Mouse (Mus musculus): Measurements from ENCODE around the gene Dapl1. TPM values are rescaled to one million over a fixed set of nuclear protein-coding genes. Genes with fewer than 3 reads are reported as not detected.

Dapl1 gene
- polyA plus RNA-seq, 1 experiment: not detected

DNA sequence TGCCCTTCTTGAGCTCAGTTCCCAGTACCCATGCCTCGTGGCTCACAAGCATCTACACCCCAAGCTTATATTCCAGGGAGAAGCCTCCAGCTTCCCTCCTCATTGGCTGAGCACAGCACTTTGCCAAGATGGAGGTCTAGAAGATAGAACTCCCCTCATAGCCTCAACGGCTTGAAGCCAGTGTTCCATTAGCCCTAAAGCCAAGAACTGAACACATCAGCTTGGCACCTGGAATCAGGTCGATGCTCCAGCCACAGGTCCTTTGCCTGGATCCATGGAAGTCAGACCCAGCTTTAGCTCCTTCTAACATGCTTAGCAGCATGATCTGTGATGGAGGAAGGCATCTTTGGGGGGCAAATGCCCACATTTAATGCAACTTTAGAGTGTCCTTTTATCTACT lies 48.5 kb downstream of the Dapl1 start:
- Histone ChIP-seq H3K79me2 (ENCODE audit: control insufficient read depth, insufficient read depth) (no peaks in the 10 kb centered on the region), H3K4me2 (ENCODE audit: low read depth) (no peak overlapping the region), H3K4me3 (no peak overlapping the region), H3K36me3 (ENCODE audit: control insufficient read depth, insufficient read depth) (no peaks in the 10 kb centered on the region), H3K27me3 (ENCODE audit: control insufficient read depth, insufficient read depth, insufficient read length) (no peaks in the 10 kb centered on the region), H3ac (ENCODE audit: control insufficient read depth, insufficient read length) (no peak overlapping the region)
- TF ChIP-seq MYOG (IDR thresholded peaks at IDR 0.05; ENCODE audit: control insufficient read depth in 1 of 3, insufficient read depth in 1 of 3, insufficient read length in 2 of 3, low read depth in 2 of 3): no peak
- TF ChIP-seq E2F4 (IDR thresholded peaks at IDR 0.05; ENCODE audit: insufficient read depth): no peak
- TF ChIP-seq CEBPB (IDR thresholded peaks at IDR 0.05; ENCODE audit: insufficient read depth, poor library complexity, severe bottlenecking): no peak
- TF ChIP-seq TCF12 (IDR thresholded peaks at IDR 0.05; ENCODE audit: insufficient read depth, poor library complexity, severe bottlenecking): no peak
- TF ChIP-seq REST (IDR thresholded peaks at IDR 0.05; ENCODE audit: insufficient read depth, insufficient read length): no peak
- no peak for TF ChIP-seq SRF (IDR thresholded peaks at IDR 0.05; ENCODE audit: control insufficient read depth, insufficient read length, low read depth)
- TF ChIP-seq TCF3 (IDR thresholded peaks at IDR 0.05; ENCODE audit: insufficient read length, low read depth): no peak
- TF ChIP-seq POLR2AphosphoS2 (IDR thresholded peaks at IDR 0.05; ENCODE audit: insufficient read length, low read depth): no peak
- no peak for TF ChIP-seq POLR2A (IDR thresholded peaks at IDR 0.05; ENCODE audit: insufficient read length, low read depth)
- no peak for TF ChIP-seq MAX (IDR thresholded peaks at IDR 0.05; ENCODE audit: low read depth)

DNA sequence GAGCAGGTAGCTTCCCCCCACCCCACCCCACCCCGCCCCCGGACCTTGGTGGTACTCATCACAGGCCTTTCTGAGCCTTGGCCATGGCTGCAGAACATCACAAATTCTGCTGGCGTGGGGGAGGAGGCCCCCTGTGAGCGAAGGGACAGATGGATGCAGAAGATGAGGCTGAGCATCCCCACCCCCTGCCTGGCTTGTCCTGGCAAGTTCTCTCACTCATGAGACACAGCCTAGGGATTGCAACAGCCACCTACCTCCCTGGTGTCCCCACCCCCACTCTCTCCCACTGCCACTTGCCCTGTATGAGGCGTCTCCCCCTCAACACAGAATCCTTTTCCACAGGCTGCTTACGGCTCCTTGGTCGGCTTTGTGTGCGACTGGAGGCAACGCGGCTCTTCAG lies 49.1 kb downstream of the Dapl1 start:
- no peaks in the 10 kb centered on the region for H3K27me3 ChIP-seq (ENCODE audit: control insufficient read depth, insufficient read depth, insufficient read length)
- no peak overlapping the region for H3K4me2 ChIP-seq (ENCODE audit: low read depth)
- TF ChIP-seq MYOG (IDR thresholded peaks at IDR 0.05; ENCODE audit: control insufficient read depth in 1 of 3, insufficient read depth in 1 of 3, insufficient read length in 2 of 3, low read depth in 2 of 3) (no peak), MYOD1 (IDR thresholded peaks at IDR 0.05; ENCODE audit: control insufficient read depth in 1 of 3, insufficient read length in 2 of 3, low read depth in 2 of 3) (no peak), TCF3 (IDR thresholded peaks at IDR 0.05; ENCODE audit: insufficient read length, low read depth) (no peak), USF1 (IDR thresholded peaks at IDR 0.05; ENCODE audit: low read depth) (no peak), POLR2AphosphoS2 (IDR thresholded peaks at IDR 0.05; ENCODE audit: insufficient read length, low read depth) (no peak), TCF12 (IDR thresholded peaks at IDR 0.05; ENCODE audit: insufficient read depth, poor library complexity, severe bottlenecking) (no peak), POLR2A (IDR thresholded peaks at IDR 0.05; ENCODE audit: insufficient read length, low read depth) (no peak)
- H3K36me3 ChIP-seq (ENCODE audit: control insufficient read depth, insufficient read depth): no peaks in the 10 kb centered on the region
- no peak overlapping the region for H3ac ChIP-seq (ENCODE audit: control insufficient read depth, insufficient read length)
- H3K79me2 ChIP-seq (ENCODE audit: control insufficient read depth, insufficient read depth): no peaks in the 10 kb centered on the region
- no peak overlapping the region for H3K4me3 ChIP-seq

DNA sequence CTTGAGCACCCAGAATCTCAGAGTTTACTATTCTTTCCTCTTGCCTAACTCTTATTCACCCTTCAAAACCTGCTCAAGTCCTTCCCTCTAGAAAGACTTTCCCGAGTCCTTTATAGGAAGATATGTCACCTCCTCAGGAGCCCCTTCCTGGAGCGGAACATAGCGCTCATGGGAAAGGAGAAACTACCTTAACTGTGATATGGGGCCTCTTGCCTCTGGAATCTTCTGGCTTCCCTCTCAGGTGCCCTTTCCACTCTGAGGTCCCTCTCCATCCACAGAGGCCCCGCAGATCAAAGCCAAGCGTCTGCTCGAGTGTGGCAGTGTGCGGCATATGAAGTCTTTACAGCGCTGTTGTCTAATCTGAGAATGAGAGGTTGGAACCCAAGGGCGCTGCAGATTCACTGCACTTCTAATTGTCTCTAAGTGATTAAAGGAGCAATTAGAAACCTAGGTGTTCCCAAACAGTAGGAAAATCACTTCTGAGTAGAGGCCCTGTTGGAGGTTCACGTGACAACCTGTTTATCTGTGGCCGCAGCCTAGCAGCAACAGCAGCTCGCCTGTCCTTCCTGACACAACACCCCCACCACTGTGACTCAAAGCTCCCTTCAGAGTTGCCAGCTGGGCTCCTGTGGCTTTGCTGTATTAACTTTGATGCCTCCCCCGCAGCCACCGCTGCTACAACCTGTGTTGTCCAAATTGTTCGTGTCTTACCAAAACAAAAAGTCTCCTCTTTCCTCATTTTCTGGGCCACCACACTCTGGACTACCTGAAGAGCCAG lies 49.7 kb downstream of the Dapl1 start:
- Histone ChIP-seq H3K79me2 (ENCODE audit: control insufficient read depth, insufficient read depth) (no peaks in the 10 kb centered on the region), H3K27me3 (ENCODE audit: control insufficient read depth, insufficient read depth, insufficient read length) (no peaks in the 10 kb centered on the region), H3K4me2 (ENCODE audit: low read depth) (no peak overlapping the region), H3K4me3 (no peak overlapping the region), H3K36me3 (ENCODE audit: control insufficient read depth, insufficient read depth) (no peaks in the 10 kb centered on the region), H3ac (ENCODE audit: control insufficient read depth, insufficient read length) (no peak overlapping the region)
- TF ChIP-seq TCF12 (IDR thresholded peaks at IDR 0.05; ENCODE audit: insufficient read depth, poor library complexity, severe bottlenecking) (no peak), E2F4 (IDR thresholded peaks at IDR 0.05; ENCODE audit: insufficient read depth) (no peak), CEBPB (IDR thresholded peaks at IDR 0.05; ENCODE audit: insufficient read depth, poor library complexity, severe bottlenecking) (no peak), MAX (IDR thresholded peaks at IDR 0.05; ENCODE audit: low read depth) (no peak), MYOG (IDR thresholded peaks at IDR 0.05; ENCODE audit: control insufficient read depth in 1 of 3, insufficient read depth in 1 of 3, insufficient read length in 2 of 3, low read depth in 2 of 3) (no peak), MYOD1 (IDR thresholded peaks at IDR 0.05; ENCODE audit: control insufficient read depth in 1 of 3, insufficient read length in 2 of 3, low read depth in 2 of 3) (no peak), POLR2A (IDR thresholded peaks at IDR 0.05; ENCODE audit: insufficient read length, low read depth) (no peak), SRF (IDR thresholded peaks at IDR 0.05; ENCODE audit: control insufficient read depth, insufficient read length, low read depth) (no peak), POLR2AphosphoS2 (IDR thresholded peaks at IDR 0.05; ENCODE audit: insufficient read length, low read depth) (no peak), REST (IDR thresholded peaks at IDR 0.05; ENCODE audit: insufficient read depth, insufficient read length) (no peak), TCF3 (IDR thresholded peaks at IDR 0.05; ENCODE audit: insufficient read length, low read depth) (no peak), USF1 (IDR thresholded peaks at IDR 0.05; ENCODE audit: low read depth) (no peak)

DNA sequence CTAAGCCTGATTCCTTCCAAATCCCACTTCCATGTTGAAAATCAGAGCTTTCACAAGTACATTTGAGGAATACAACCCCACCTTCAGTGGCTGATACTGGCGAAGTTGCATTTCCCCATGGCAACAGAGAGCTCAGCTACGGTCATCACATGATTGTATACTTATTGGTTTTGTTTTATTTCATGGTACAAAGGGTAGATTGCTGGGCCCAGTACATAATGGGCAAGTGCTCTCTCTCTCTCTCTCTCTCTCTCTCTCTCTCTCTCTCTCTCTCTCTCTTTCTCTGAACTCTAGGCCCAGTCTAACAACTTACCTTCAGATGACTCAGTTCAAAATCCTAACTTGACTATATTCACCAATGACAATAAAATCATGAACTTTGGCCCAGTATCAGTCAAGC lies 52.5 kb downstream of the Dapl1 start:
- TF ChIP-seq POLR2A (IDR thresholded peaks at IDR 0.05; ENCODE audit: insufficient read length, low read depth) (no peak), TCF3 (IDR thresholded peaks at IDR 0.05; ENCODE audit: insufficient read length, low read depth) (no peak), MYOD1 (IDR thresholded peaks at IDR 0.05; ENCODE audit: control insufficient read depth in 1 of 3, insufficient read length in 2 of 3, low read depth in 2 of 3) (no peak), SRF (IDR thresholded peaks at IDR 0.05; ENCODE audit: control insufficient read depth, insufficient read length, low read depth) (no peak), POLR2AphosphoS2 (IDR thresholded peaks at IDR 0.05; ENCODE audit: insufficient read length, low read depth) (no peak), REST (IDR thresholded peaks at IDR 0.05; ENCODE audit: insufficient read depth, insufficient read length) (no peak), MAX (IDR thresholded peaks at IDR 0.05; ENCODE audit: low read depth) (no peak), CEBPB (IDR thresholded peaks at IDR 0.05; ENCODE audit: insufficient read depth, poor library complexity, severe bottlenecking) (no peak), MYOG (IDR thresholded peaks at IDR 0.05; ENCODE audit: control insufficient read depth in 1 of 3, insufficient read depth in 1 of 3, insufficient read length in 2 of 3, low read depth in 2 of 3) (no peak), USF1 (IDR thresholded peaks at IDR 0.05; ENCODE audit: low read depth) (no peak), E2F4 (IDR thresholded peaks at IDR 0.05; ENCODE audit: insufficient read depth) (no peak), TCF12 (IDR thresholded peaks at IDR 0.05; ENCODE audit: insufficient read depth, poor library complexity, severe bottlenecking) (no peak)
- H3K4me2 ChIP-seq (ENCODE audit: low read depth): no peak overlapping the region
- H3K79me2 ChIP-seq (ENCODE audit: control insufficient read depth, insufficient read depth): no peaks in the 10 kb centered on the region
- no peak overlapping the region for H3K4me3 ChIP-seq
- H3K36me3 ChIP-seq (ENCODE audit: control insufficient read depth, insufficient read depth): no peaks in the 10 kb centered on the region
- H3ac ChIP-seq (ENCODE audit: control insufficient read depth, insufficient read length): no peak overlapping the region
- no peaks in the 10 kb centered on the region for H3K27me3 ChIP-seq (ENCODE audit: control insufficient read depth, insufficient read depth, insufficient read length)
